Mouse (Mus musculus): ENCODE measurements at regions not wholly inside any gene's neighbourhood (a gene's known extent, or its start where the extent isn't known, plus 50 kb on each side); places are given as distances from the start of the nearest gene placed in this dataset.
"Not testable (repeated sequence)": the region's sequence is repeated elsewhere in the genome, so short reads cannot be mapped to it uniquely, and the experiment has no call there.

DNA sequence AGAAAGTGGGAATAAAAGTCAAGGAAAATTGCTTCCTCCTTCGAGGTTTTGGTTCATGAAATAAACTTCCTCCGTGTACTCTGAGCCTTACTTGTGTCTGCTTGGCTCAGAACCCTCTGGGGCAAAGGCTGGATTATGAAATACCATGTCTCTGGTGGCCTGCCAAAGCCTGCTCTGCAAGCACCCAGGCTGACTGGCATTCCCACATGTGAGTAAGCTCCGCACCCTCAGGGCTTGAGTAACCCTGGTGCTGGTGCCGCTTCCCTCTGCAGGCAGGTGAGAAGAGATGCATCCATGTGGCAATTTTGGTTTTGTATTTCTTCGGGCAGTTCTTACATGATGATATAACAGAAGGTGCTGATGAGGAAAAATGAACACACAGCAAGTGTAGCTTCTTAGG is 66.0 kb downstream of the Nr2f2 start:
- DNase-seq (ENCODE audit: low spot score in 2 of 2): peak in 1 of 2 experiments; percentile 33

DNA sequence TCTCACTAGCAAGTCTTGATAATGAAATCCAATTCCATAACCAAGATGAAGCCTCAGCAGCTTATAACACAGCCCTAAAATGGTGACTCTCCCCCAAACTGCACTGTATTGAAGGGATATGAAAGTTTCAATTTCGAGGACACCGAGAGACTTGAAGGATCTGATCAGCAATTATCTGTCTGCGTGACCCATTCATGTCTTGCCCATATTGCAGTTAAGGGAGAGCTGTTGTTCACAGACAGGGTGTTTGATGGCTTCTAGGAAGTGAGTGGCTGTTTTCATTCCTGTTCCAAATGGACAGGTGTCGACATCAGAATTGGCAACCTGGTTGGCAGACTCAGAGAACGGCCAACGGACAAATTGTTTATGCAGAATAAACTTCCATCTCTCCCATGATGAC is 75.1 kb downstream of the Nr2f2 start:
- DNase-seq (ENCODE audit: low spot score in 2 of 2): no peak

DNA sequence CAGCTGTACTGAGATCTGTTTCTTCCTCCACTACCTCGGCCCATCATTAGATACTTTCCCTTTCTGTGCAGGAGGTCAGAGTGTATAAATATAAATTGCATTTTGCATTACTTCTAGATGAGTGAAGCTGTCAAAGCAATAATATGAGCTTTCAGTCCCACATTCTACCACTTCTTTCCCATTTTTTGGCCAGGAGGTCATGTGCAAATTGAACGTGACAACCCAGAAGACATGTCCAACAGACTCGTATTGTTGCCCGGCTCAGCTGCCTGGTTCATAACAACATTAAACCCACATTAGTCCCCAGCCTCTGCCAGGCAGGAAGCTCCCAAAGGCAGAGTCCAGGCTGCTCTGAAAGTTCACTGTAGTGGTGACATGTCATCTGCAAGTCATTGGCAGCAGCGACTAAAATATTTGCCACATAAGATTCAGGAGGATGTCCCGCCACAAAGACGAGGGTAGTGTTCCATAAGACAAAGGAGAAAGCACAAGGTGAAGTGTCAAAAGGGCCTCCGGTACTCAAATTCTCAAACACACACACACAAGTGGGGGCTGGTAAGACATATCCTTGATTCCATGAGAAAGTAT is 75.7 kb downstream of the Nr2f2 start:
- DNase-seq (ENCODE audit: low spot score in 2 of 2): no peak

DNA sequence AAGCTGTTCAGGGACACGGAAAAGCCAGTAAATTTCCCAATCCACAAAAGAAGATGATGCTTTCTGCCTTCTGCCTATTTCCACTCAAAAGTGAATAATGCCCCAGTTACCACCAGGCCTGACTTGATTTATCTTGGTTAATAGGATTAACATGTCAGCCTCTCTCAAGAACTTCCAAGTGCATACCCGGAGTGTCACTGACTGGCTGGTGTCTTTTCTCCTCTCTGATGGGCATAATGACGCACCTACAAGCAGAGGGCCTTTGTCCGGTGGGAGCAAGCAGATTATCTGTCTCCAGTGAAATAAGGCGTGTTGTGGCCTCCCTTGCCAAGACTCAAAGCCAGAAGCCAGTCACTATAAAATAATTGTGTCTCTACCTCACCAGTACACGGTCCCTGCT is 76.3 kb downstream of the Nr2f2 start:
- no peak for DNase-seq (ENCODE audit: low spot score in 2 of 2)

DNA sequence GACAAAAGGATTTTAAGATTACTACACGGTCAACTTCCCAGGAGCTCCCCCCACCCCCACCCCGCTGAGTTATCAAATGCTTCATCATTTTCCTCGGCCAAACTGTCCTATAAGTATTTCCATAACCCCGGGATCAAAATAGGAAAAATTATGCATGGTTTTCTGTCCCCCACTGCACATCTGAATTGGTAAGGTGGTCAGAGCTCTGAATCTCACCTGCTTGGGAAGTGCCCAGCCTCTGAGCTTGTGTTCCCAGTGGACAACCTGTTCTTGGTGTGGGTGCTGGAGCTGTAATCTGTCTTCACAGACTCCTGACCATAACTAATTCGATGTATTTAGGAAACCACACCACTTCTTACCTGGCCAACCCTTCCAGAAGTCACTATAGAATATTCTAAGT is 77.9 kb downstream of the Nr2f2 start:
- no peak for DNase-seq (ENCODE audit: low spot score in 2 of 2)

DNA sequence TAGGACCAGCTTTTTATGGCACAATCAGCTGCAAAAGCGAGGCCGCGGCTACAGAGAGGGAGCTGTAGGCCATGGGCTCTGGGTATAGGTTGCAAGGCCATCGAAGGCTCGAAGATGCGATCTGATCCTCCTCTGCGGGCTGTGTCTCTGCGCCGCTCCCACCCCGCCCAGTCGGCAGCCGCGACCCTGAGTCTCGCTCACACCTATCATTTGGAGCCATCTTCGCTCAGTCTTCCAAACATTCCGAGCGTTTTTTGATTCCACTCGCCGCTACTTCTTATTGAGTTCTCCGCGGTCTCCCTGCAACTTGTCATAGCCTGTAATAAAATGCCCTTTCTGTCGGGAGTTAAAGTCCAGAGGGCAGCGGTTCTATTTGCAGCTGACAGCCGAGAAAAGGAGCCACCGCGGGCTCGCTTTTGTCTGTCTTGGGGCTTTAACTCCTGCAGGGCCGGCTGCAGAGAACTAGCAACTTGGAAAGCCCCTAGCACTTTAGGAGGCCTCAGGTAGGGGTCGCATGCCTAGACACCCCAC is 78.6 kb downstream of the Nr2f2 start:
- DNase-seq (ENCODE audit: low spot score in 2 of 2): no peak

DNA sequence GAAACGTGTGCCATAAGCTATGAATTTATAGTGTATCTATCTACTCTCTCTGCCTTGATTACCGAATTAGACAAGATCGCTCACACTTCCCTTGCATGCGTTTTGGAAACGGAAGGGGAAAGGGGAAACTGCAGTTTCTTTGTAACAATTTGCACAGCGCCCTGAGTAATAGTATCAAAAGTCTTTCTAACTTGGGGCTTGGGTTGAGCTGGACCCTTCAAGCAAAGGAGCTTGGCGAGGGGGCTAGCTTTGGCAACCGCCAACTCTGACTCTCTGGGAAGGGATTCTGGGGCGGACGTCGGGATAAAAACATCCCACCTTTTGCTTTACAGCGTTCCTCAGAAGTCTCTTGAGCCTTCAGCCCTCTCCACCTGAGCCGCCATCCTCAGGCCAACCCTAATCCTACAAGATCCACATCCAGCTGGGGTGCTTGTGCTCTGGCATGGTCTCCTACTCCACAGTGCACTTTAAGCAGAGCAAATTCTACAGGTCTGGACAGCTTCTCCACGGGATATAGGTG is 79.6 kb downstream of the Nr2f2 start:
- no peak for DNase-seq (ENCODE audit: low spot score in 2 of 2)

DNA sequence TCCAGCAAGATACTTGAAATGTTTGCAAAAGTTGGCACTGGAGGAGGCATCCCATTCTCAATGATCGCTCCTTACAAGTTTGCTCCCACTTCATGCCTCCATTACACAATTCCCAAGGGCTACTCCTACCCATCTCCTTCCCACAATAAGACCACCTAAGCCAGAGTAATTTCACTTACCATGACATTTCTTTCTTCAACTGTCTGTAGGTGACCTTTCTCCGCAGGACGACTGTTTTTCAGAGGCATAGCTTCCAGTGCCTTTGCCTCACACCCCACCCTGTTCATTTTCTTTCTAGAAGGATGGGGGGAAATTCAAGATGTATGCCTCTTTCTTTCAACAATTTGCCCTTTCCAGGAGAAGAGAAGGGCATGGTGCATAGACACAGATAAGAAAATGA is 81.2 kb downstream of the Nr2f2 start:
- DNase-seq (ENCODE audit: low spot score in 2 of 2): no peak

DNA sequence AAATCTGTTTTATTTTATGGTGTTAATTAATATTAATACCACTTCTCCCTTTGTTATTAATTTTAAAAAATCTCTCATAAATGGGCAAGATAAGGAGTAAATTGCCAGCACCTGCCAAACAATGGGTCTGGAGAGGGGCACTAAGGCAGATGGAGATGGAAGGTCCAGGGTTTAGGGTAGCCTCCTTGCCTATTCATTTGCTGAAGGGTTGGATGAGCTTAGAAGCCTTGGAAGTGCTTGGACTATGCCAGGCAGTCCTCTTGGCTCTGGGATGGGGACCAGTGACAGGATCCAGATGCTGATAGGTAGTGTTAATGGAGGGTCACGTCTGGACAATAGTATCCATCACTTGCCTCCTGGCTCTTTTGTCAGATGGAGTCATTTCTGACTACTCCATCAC is 82.7 kb downstream of the Nr2f2 start:
- DNase-seq (ENCODE audit: low spot score in 2 of 2): no peak

DNA sequence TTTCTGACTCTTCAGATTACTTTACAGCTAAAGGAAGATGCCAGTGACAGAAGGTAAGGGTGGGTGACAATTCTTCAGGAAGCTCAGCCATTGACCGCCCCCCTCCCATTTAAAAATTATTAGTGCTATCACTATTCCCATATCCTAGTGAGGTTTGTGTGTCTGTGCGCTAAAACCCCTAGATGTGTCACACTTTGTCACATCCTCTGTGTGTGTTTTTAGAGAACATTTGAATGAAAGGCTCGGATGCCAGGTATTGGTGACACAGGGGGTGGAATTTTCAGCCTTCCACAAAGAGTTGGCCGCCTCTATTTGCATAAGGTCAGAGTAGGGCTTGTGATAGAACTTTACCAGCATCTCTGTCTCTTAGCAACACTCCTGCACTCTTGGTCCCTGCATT is 83.4 kb downstream of the Nr2f2 start:
- DNase-seq (ENCODE audit: low spot score in 2 of 2): no peak

DNA sequence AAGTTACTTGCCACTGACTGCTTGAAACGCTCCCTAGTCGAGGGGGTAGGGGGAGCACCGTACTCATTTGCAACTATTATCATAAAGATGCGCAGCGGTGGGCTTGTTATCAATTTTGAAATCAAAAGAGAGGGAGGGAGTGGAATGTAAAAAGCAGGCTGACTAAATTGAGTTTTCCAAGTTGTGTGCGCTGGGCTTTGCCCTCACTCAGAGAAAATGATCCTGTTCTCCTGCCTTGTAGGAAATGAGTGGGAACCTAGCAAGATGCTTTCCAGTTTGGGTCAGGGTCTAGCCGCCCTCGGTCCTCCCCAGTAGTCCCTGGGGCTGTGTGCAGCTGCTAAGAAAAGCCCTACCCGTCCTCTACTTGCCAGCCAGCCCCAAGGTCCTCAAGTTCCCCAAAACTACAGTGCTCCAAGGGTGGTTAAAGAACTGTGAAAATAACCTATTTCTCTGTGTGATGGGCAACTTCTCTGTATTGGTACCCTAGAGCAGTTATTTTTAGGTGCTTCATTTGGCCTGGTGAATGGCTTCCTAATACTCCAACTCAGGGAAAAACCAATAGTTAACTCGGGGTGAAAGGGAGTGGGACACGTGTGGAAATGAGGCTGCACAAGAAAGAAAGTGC is 84.5 kb downstream of the Nr2f2 start:
- DNase-seq (ENCODE audit: low spot score in 2 of 2): no peak

DNA sequence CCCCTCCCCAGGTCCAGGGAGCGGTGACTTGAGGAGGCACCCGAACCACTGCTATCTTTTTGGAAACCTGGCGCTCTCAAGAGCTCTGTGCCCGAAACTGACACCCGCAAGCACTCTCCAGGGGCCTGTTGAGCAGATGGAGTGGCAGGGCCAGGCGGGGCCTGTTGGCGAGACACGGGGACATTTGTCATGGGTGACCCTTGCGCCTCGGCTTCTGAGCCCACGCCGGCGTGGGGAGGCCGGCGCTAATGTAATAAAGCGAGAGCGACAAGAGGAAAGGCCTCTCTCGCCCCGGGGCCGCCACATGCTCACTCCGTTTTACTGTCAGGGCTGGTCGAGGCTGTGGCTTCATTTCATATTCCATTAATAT is 85.2 kb downstream of the Nr2f2 start:
- DNase-seq (ENCODE audit: low spot score in 2 of 2): no peak

DNA sequence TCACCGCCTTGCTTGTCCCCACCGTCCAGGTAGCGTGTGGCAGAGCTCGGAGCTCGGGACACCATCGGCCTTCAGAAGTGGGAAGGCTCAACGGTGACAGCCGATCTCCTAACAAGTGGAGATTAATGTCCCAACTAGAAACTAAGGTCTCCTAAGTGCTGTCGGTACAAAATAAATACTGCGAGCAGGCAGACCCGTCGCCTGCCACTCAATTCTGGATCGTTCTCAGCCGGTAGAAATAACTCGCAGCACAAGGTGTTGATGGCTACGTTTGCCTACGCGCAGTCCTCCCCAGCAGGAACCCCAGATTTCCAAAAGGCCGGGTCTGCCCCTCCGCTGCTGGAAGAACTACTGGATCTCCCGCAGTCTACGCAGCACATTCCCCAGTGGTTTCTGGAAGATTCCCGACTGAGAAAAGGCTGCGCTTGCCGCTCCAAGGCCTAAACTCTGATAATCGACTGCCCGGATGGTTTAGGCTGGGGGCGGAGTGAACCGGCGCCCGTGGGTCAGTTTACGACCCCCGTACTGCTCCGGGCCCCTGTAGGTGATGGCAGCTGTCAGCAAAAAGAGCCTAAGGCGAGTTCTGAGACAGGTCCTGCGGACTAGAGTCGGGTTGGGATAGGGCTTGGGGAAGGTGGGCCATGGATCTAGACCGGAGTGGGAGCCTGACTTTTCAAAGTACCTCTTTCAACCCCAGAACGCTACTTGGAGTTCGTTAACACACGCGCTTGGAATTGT is 85.7 kb downstream of the Nr2f2 start:
- DNase-seq (ENCODE audit: low spot score in 2 of 2): no peak

DNA sequence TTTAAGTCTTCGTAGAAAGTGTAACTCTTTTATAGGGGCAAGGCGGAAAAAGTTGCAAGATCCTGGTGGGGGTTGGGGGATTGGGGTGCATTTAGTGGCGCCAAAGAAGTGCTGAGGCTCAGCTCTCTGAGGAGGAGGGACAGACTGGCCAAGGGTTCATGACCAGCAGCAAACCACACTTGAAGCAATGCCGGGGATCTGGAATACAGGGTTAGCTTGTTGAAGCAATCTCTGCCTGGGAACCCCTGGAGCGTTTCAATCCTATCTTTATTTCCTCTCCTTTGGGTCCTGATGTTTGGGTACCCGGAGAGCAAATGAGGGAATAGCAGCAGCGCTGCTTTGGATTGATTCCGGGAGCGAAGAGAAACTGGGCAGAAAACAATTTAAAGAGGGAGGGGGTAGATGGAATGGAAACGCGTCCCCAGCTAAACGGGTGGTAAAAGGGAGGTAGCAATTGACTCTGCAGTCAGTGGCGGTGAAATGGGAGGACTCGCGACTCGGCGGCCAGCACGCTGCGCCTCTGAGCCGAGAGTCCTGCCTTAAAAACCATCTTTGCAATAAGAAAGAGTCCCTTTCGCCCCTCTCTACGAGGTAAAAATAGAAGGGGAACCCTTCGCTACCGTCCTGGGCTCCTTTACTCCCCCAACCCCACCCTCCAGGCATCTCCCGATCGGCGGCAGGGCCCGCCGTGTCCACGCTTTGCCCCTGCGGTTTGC is 86.5 kb downstream of the Nr2f2 start:
- DNase-seq (ENCODE audit: low spot score in 2 of 2): no peak

DNA sequence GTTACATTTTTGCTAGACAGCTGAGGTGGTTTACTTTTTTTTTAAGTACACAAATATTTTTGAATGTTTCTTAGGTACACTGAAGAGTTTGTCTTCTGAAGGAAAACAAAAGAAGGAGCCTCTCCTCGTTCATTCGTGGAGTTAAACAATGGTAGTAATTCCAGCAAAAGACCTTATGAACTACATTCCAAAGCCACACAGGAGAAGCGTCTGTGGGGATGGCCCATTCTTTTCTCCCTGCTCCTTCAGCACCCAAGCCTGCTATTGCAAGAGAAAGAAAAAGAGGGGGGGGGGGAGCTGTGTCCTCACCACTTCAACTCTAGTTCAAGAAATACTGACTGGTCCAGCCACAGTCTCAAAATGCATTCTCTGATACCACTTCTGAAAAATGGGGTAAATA is 87.4 kb downstream of the Nr2f2 start:
- DNase-seq (ENCODE audit: low spot score in 2 of 2): no peak

DNA sequence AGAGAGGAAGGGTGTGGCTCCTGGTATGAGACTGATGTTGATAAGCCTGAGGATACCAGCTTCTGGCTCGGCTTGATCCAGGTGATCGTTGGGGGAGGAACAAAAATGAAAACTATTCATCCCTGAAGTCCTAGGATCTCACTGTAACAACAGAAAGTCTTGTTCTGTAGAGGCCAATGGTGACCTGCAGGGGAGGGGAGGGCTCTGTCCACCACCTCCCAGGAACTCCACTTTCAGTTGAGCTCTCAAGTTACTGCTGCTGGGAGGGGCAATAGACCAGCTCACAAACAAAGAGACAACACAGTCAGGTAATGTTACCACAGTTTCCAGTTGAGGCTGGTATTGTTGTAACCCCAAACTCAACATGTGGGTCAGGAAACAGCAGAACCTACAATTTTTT is 90.5 kb downstream of the Nr2f2 start:
- no peak for DNase-seq (ENCODE audit: low spot score in 2 of 2)

DNA sequence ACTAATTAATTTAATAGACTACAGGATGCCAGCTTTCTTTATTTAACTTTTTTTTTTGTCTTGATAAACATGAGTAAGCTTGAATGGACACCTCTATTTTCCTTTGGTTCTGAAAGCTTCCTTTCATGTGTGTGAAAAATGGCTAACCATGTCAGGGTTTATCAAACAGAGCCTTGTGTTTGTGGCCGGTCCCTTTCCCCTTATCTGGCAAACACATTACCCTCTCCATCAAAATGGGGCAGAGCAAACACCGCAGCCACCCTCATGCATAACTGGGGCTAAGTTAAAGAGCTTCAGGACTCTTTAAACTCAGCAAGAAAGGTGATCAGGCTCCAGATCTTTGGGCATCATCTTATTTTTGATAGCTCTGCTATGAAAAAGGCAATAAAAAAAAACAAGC is 92.2 kb downstream of the Nr2f2 start:
- no peak for DNase-seq (ENCODE audit: low spot score in 2 of 2)

DNA sequence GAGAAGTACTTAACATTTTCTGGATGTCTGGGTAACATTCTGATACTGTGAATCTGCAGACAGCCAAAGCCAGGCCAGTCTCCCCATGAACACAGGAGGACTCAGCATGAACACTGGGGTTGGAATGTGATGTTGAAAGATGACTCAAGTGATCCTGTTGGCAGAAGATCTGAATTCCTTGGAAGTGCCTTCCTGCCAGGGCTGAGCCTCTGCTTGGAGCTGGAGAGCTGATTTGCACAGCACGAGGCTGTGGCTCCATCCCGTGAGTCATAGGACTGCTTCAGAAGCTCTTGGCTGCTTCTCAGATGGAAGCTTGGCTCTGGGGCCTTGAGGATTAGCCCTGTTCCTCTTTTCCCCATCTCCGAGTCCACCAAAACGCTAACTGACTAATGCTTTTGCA is 99.5 kb downstream of the Nr2f2 start:
- DNase-seq (ENCODE audit: low spot score in 2 of 2): peak in 1 of 2 experiments; percentile 15

DNA sequence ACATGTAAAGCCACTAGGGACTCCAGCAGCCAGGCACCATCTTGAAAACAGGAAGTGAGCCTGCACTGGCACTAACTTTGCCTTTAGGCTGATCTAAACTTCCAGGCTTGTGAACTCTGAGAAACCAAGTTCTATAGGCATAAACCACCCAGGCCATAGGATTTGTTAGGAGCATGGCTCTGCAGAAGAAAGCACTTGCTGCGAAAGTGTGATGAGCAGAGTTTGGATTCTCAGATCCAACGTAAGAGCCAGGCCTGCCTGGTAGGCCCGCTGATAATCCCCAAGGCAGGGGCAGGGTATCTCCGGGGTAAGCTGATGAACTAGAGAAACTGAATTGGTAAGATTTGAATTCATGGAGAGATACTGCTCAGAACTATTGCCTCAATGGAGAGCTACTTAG is 109.7 kb downstream of the Nr2f2 start:
- DNase-seq (ENCODE audit: low spot score in 2 of 2): no peak

DNA sequence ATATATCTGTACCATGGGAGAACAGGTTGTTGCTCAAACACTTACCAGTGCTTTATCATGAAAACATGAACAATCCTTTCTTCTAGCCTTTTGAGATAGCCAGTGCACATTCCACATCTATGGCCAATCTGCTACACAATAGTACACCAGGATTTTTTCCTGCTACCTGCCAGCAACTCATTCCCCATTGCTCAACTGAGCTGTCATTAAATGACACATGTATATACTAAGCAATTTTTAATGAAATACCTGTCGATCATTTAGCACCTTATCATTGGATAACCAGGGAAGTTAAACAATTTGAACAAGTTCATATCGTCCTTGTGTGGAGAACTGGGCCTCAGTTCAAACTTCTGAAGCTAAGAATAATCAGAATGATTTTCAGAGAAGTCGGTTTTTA is 111.5 kb downstream of the Nr2f2 start:
- no peak for DNase-seq (ENCODE audit: low spot score in 2 of 2)

DNA sequence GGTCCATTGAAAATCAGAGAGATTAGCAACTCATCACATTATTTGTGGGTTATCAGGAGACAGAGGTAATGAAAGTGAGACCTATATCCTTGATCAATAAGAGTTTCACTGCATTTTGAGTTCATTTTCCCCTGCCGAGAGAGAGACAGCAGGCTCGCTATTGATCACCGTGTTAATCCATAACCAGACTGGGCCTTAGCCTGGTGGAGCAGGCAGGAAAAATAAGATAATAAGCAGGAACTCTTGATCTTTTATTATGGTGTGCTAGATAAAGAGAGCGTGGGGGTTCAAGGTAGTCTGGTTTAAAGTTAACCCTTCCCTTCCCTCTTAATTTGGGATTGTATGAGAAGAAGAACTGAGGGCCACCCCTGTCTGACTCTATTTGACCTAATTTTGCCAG is 113.3 kb downstream of the Nr2f2 start:
- no peak for DNase-seq (ENCODE audit: low spot score in 2 of 2)

DNA sequence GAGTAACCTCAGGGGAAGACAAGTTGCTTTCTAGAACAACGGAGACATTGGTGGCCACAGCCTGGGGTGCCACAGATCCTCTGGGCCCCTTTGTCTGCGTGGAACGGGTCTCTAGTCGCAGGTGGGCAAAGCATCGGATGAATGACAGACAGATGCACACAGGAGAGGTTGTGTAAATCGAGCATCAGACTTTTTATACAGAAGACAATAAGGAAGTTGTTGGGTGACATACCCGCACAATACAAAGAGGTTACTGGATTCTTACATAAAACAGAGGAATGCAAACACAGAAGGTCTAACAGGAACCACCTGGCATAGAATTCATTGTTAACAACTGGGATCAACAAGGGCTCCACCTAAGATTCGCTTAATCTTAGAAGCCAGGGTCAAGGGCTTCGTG is 127.5 kb downstream of the Nr2f2 start:
- not testable (repeated sequence) for DNase-seq (ENCODE audit: low spot score in 2 of 2)
